Mouse (Mus musculus) midbrain, postnatal 0 days (tissue): ENCODE measurements around the gene Krt13. TPM values are rescaled to one million over a fixed set of nuclear protein-coding genes. Genes with fewer than 3 reads are reported as not detected.

Source experiments
- ATAC-seq: fragments of 200-750 bp; cut with Nextera tagmentation; 2 replicates; pipeline ENCODE4 v1.8.0; 2017; ENCODE audit warnings: moderate number of reproducible peaks, mild to moderate bottlenecking, moderate TSS enrichment, moderate library complexity; ENCODE audit not compliant: low FRiP score
- DNase-seq: peaks from one replicate; pipeline ENCODE4 v3.0.0-alpha.2; 2015; ENCODE audit warnings: low spot score
- H3K27ac ChIP-seq: fragments of 300-500 bp; sonication (generic); 2 replicates; pipeline ENCODE4 v1.5.1; 2014; ENCODE audit warnings: low read depth, mild to moderate bottlenecking, low read length, mixed read lengths
- H3K27me3 ChIP-seq: fragments of 300-500 bp; sonication (generic); 2 replicates; pipeline ENCODE4 v1.6.1; 2014; ENCODE audit warnings: low read length, control low read depth, mixed read lengths; ENCODE audit not compliant: insufficient read depth
- H3K36me3 ChIP-seq: fragments of 300-500 bp; sonication (generic); 2 replicates; pipeline ENCODE4 v1.6.1; 2014; ENCODE audit warnings: low read length, control low read depth, mixed read lengths; ENCODE audit not compliant: insufficient read depth
- H3K4me1 ChIP-seq: fragments of 300-500 bp; sonication (generic); 2 replicates; pipeline ENCODE4 v1.6.1; 2014; ENCODE audit warnings: mild to moderate bottlenecking, control low read depth, antibody characterized with exemption, low read length, mixed read lengths; ENCODE audit not compliant: insufficient read depth
- H3K4me2 ChIP-seq: fragments of 300-500 bp; sonication (generic); 2 replicates; pipeline ENCODE4 v1.6.1; 2014; ENCODE audit warnings: low read depth, mild to moderate bottlenecking, low read length, mixed read lengths; ENCODE audit not compliant: poor library complexity, severe bottlenecking
- H3K4me3 ChIP-seq: fragments of 300-500 bp; sonication (generic); 2 replicates; pipeline ENCODE4 v1.5.1; 2014; ENCODE audit warnings: low read depth, mild to moderate bottlenecking, low read length, moderate library complexity
- H3K9ac ChIP-seq: fragments of 300-500 bp; sonication (generic); replicated peaks from 2 replicates; pipeline ENCODE4 v1.6.1; 2014; ENCODE audit warnings: mild to moderate bottlenecking, low read length, moderate library complexity, mixed read lengths; ENCODE audit not compliant: poor library complexity, severe bottlenecking
- H3K9me3 ChIP-seq: fragments of 300-500 bp; sonication (generic); 2 replicates; pipeline ENCODE4 v1.6.1; 2016; ENCODE audit warnings: low read length, control low read depth
- CTCF ChIP-seq: IDR thresholded peaks from 2 replicates; pipeline ENCODE4 v1.5.1; 2016; ENCODE audit warnings: antibody characterized with exemption, mild to moderate bottlenecking
- whole genome bisulfite sequencing: fragments of 180-500 bp; shearing (Covaris S2); extraction: QIAGEN DNeasy Blood & Tissue Kit; methylation state at CpG from one replicate; pipeline ENCODE4 v1.1.7; 2014; 5-methylcytosine and 5-hydroxymethylcytosine counted together
- polyA plus RNA-seq: library from polyadenylated mRNA; unstranded; fragments of >200 nt; fragmentation: Nextera tagmentation; extraction: Ambion mirVana; gene quantifications from 2 replicates; pipeline ENCODE4 v1.2.1, GENCODE M21; 2015
- total RNA-seq: library from RNA; depleted of rRNA; stranded (reverse); fragments of >200 nt; gene quantifications from 2 replicates; pipeline ENCODE4 v1.2.3, GENCODE M21; 2014; rRNA removed

Krt13 gene
- total RNA-seq: not detected in 2 replicates
- not detected in 2 replicates for polyA plus RNA-seq

GRCm38 (mm10) chr11:100121466-100121865 lies at the start of gene Krt13:
Krt13 (minus strand) TSS chr11:100121566.
- no peaks in the 10 kb centered on the region for H3K9me3 ChIP-seq
- WGBS: 89% methylated on average over 3 of the region's 3 CpGs
- H3K27me3 ChIP-seq: no peaks in the 10 kb centered on the region
- H3K36me3 ChIP-seq: no peaks in the 10 kb centered on the region
- no peak for DNase-seq
- H3K4me1 ChIP-seq: no peaks in the 10 kb centered on the region
- no peak for TF ChIP-seq CTCF
- H3K4me3 ChIP-seq: no peak within 1 kb of the TSS
- H3K9ac ChIP-seq: no peak within 1 kb of the TSS
- H3K27ac ChIP-seq: no peak within 1 kb of the TSS
- no peak within 1 kb of the TSS for H3K4me2 ChIP-seq
- ATAC-seq: no peak

- Histone ChIP-seq H3K9me3 (no peaks in the 10 kb centered on the region), H3K27me3 (no peaks in the 10 kb centered on the region), H3K27ac (no peak overlapping the region), H3K4me2 (no peak overlapping the region), H3K4me3 (no peak overlapping the region), H3K36me3 (no peaks in the 10 kb centered on the region), H3K9ac (no peak overlapping the region), H3K4me1 (no peaks in the 10 kb centered on the region)
- TF ChIP-seq CTCF: peak; percentile 79
- WGBS: 34% methylated on average over 14 of the region's 14 CpGs
- 0 out of 2 replicates have a peak, but pooled peaks have one; percentile 34 for ATAC-seq
- DNase-seq: peak; percentile 73
Observed at GRCm38 (mm10) chr11:100168765-100169762, 47.7 kb upstream of the Krt13 start.

GRCm38 (mm10) chr11:100168071-100168470 lies 46.7 kb upstream of the Krt13 start:
- Histone ChIP-seq H3K4me1 (no peaks in the 10 kb centered on the region), H3K9ac (no peak overlapping the region), H3K4me2 (no peak overlapping the region), H3K4me3 (no peak overlapping the region), H3K9me3 (no peaks in the 10 kb centered on the region), H3K27me3 (no peaks in the 10 kb centered on the region), H3K36me3 (no peaks in the 10 kb centered on the region), H3K27ac (no peak overlapping the region)
- WGBS: 89% methylated on average over 8 of the region's 8 CpGs
- DNase-seq: no peak
- ATAC-seq: no peak
- no peak for TF ChIP-seq CTCF

- ATAC-seq: no peak
- Histone ChIP-seq H3K4me3 (no peak overlapping the region), H3K4me1 (no peaks in the 10 kb centered on the region), H3K9me3 (no peaks in the 10 kb centered on the region), H3K4me2 (no peak overlapping the region), H3K27me3 (no peaks in the 10 kb centered on the region), H3K27ac (no peak overlapping the region), H3K36me3 (no peaks in the 10 kb centered on the region), H3K9ac (no peak overlapping the region)
- TF ChIP-seq CTCF: no peak
- 76% methylated on average over 7 of the region's 7 CpGs for WGBS
- DNase-seq: no peak
Observed at GRCm38 (mm10) chr11:100164392-100164791, 43.0 kb upstream of the Krt13 start.

- Histone ChIP-seq H3K4me3 (no peak overlapping the region), H3K27ac (no peak overlapping the region), H3K9ac (no peak overlapping the region), H3K27me3 (no peaks in the 10 kb centered on the region), H3K4me1 (no peaks in the 10 kb centered on the region), H3K4me2 (no peak overlapping the region), H3K9me3 (no peaks in the 10 kb centered on the region), H3K36me3 (no peaks in the 10 kb centered on the region)
- ATAC-seq: no peak
- DNase-seq: no peak
- 71% methylated on average over 6 of the region's 6 CpGs for WGBS
- no peak for TF ChIP-seq CTCF
Observed at GRCm38 (mm10) chr11:100157908-100158477, 36.6 kb upstream of the Krt13 start.

GRCm38 (mm10) chr11:100157331-100157730 lies 36.0 kb upstream of the Krt13 start:
- Histone ChIP-seq H3K4me3 (no peak overlapping the region), H3K27ac (no peak overlapping the region), H3K9me3 (no peaks in the 10 kb centered on the region), H3K4me1 (no peaks in the 10 kb centered on the region), H3K4me2 (no peak overlapping the region), H3K9ac (no peak overlapping the region), H3K36me3 (no peaks in the 10 kb centered on the region), H3K27me3 (no peaks in the 10 kb centered on the region)
- TF ChIP-seq CTCF: no peak
- WGBS: 87% methylated on average over 3 of the region's 3 CpGs
- DNase-seq (no peak), ATAC-seq (no peak)
